Mouse (Mus musculus): ENCODE measurements around the gene Tcf12. TPM values are rescaled to one million over a fixed set of nuclear protein-coding genes. Genes with fewer than 3 reads are reported as not detected.

Tcf12 gene
- polyA plus RNA-seq, 1 experiment from 2014 or later = 230 TPM

GRCm38 (mm10) chr9:71975141-71975540 lies 136.5 kb downstream of the Tcf12 start:
- WGBS = 60% methylated on average over 4 of the region's 4 CpGs
- ATAC-seq (replicated peaks; ENCODE audit: insufficient number of reproducible peaks, low FRiP score, low TSS enrichment, low read depth) = no peak
- no peaks in the 10 kb centered on the region for H3K36me3 ChIP-seq (replicated peaks; ENCODE audit: control insufficient read depth, insufficient read depth, low read depth, low read length)
- H3K27me3 ChIP-seq (ENCODE audit: control insufficient read depth, insufficient read depth, low read length) = no peaks in the 10 kb centered on the region
- H3K9ac ChIP-seq (replicated peaks; ENCODE audit: low read length) = no peak overlapping the region
- no peaks in the 10 kb centered on the region for H3K4me1 ChIP-seq (ENCODE audit: control insufficient read depth, insufficient read depth, low read length)
- H3K9me3 ChIP-seq (replicated peaks; ENCODE audit: control insufficient read depth, low read length) = no peaks in the 10 kb centered on the region
- H3K27ac ChIP-seq (replicated peaks; ENCODE audit: low read depth, low read length) = 0 out of 2 replicates have a peak overlapping the region, but pooled peaks have one; percentile 35
- no peak for DNase-seq (ENCODE audit: low spot score)
- H3K4me3 ChIP-seq (ENCODE audit: low read depth, low read length) = no peak overlapping the region
- H3K4me2 ChIP-seq (ENCODE audit: low read depth, low read length) = no peak overlapping the region

- Histone ChIP-seq H3K36me3 (replicated peaks; ENCODE audit: control insufficient read depth, insufficient read depth, low read depth, low read length) (no peaks in the 10 kb centered on the region), H3K27me3 (ENCODE audit: control insufficient read depth, insufficient read depth, low read length) (no peaks in the 10 kb centered on the region), H3K9ac (replicated peaks; ENCODE audit: low read length) (no peak overlapping the region), H3K4me1 (ENCODE audit: control insufficient read depth, insufficient read depth, low read length) (no peaks in the 10 kb centered on the region), H3K9me3 (replicated peaks; ENCODE audit: control insufficient read depth, low read length) (no peaks in the 10 kb centered on the region), H3K4me2 (ENCODE audit: low read depth, low read length) (no peak overlapping the region), H3K27ac (replicated peaks; ENCODE audit: low read depth, low read length) (no peak overlapping the region; the same call in 1 of the 2 replicates), H3K4me3 (ENCODE audit: low read depth, low read length) (no peak overlapping the region)
- ATAC-seq (replicated peaks; ENCODE audit: insufficient number of reproducible peaks, low FRiP score, low TSS enrichment, low read depth) = no peak
- 22% methylated on average over 2 of the region's 2 CpGs for WGBS
- peak; percentile 48 for DNase-seq (ENCODE audit: low spot score)
These were observed 137.1 kb downstream of the Tcf12 start for GRCm38 (mm10) chr9:71974541-71974959.

GRCm38 (mm10) chr9:71964039-71964438 lies 147.6 kb downstream of the Tcf12 start:
- WGBS = 86% methylated on average over 4 of the region's 4 CpGs
- Histone ChIP-seq H3K4me2 (ENCODE audit: low read depth, low read length) (no peak overlapping the region), H3K9ac (replicated peaks; ENCODE audit: low read length) (no peak overlapping the region), H3K27me3 (ENCODE audit: control insufficient read depth, insufficient read depth, low read length) (no peaks in the 10 kb centered on the region), H3K9me3 (replicated peaks; ENCODE audit: control insufficient read depth, low read length) (no peaks in the 10 kb centered on the region), H3K4me1 (ENCODE audit: control insufficient read depth, insufficient read depth, low read length) (no peaks in the 10 kb centered on the region), H3K4me3 (ENCODE audit: low read depth, low read length) (no peak overlapping the region), H3K36me3 (replicated peaks; ENCODE audit: control insufficient read depth, insufficient read depth, low read depth, low read length) (no peaks in the 10 kb centered on the region), H3K27ac (replicated peaks; ENCODE audit: low read depth, low read length) (no peak overlapping the region)
- no peak for DNase-seq (ENCODE audit: low spot score)
- ATAC-seq (replicated peaks; ENCODE audit: insufficient number of reproducible peaks, low FRiP score, low TSS enrichment, low read depth) = no peak

GRCm38 (mm10) chr9:71960026-71960396 lies 151.7 kb downstream of the Tcf12 start:
- Histone ChIP-seq H3K27me3 (ENCODE audit: control insufficient read depth, insufficient read depth, low read length) (no peaks in the 10 kb centered on the region), H3K4me3 (ENCODE audit: low read depth, low read length) (no peak overlapping the region), H3K9ac (replicated peaks; ENCODE audit: low read length) (no peak overlapping the region), H3K4me2 (ENCODE audit: low read depth, low read length) (no peak overlapping the region), H3K27ac (replicated peaks; ENCODE audit: low read depth, low read length) (no peak overlapping the region), H3K9me3 (replicated peaks; ENCODE audit: control insufficient read depth, low read length) (no peaks in the 10 kb centered on the region), H3K4me1 (ENCODE audit: control insufficient read depth, insufficient read depth, low read length) (no peaks in the 10 kb centered on the region), H3K36me3 (replicated peaks; ENCODE audit: control insufficient read depth, insufficient read depth, low read depth, low read length) (no peaks in the 10 kb centered on the region)
- ATAC-seq (replicated peaks; ENCODE audit: insufficient number of reproducible peaks, low FRiP score, low TSS enrichment, low read depth) (no peak), DNase-seq (ENCODE audit: low spot score) (no peak)

GRCm38 (mm10) chr9:71959259-71960025 lies 152.2 kb downstream of the Tcf12 start:
- Histone ChIP-seq H3K36me3 (replicated peaks; ENCODE audit: control insufficient read depth, insufficient read depth, low read depth, low read length) (no peaks in the 10 kb centered on the region), H3K4me2 (ENCODE audit: low read depth, low read length) (no peak overlapping the region), H3K9me3 (replicated peaks; ENCODE audit: control insufficient read depth, low read length) (no peaks in the 10 kb centered on the region), H3K4me1 (ENCODE audit: control insufficient read depth, insufficient read depth, low read length) (no peaks in the 10 kb centered on the region), H3K4me3 (ENCODE audit: low read depth, low read length) (no peak overlapping the region), H3K9ac (replicated peaks; ENCODE audit: low read length) (no peak overlapping the region), H3K27ac (replicated peaks; ENCODE audit: low read depth, low read length) (no peak overlapping the region), H3K27me3 (ENCODE audit: control insufficient read depth, insufficient read depth, low read length) (no peaks in the 10 kb centered on the region)
- WGBS = 57% methylated on average over 11 of the region's 11 CpGs
- ATAC-seq (replicated peaks; ENCODE audit: insufficient number of reproducible peaks, low FRiP score, low TSS enrichment, low read depth) (no peak), DNase-seq (ENCODE audit: low spot score) (peak; percentile 39)

DNA sequence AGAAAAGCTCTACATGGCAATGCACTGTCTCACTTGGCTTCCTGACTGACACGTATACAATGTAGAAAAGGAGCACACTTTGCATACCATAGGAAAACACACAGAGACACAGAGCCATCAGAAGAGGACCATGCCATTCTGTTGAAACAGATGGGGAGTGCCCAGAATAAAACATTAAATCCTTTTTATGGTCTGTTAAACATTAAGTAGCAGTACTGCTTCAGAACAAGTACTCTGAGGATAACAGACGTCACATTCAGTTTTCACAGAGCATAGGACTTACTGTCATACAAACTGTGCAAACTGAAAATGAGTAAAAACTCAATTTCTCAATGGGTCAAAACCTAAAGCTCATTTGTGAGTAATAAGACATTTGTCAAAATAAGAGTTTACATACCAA lies 158.5 kb downstream of the Tcf12 start:
- no peaks in the 10 kb centered on the region for H3K4me1 ChIP-seq (ENCODE audit: control insufficient read depth, insufficient read depth, low read length)
- no peak overlapping the region for H3K4me3 ChIP-seq (ENCODE audit: low read depth, low read length)
- H3K36me3 ChIP-seq (replicated peaks; ENCODE audit: control insufficient read depth, insufficient read depth, low read depth, low read length) = no peaks in the 10 kb centered on the region
- H3K9ac ChIP-seq (replicated peaks; ENCODE audit: low read length) = no peak overlapping the region
- no peak overlapping the region for H3K27ac ChIP-seq (replicated peaks; ENCODE audit: low read depth, low read length)
- no peak for DNase-seq (ENCODE audit: low spot score)
- ATAC-seq (replicated peaks; ENCODE audit: insufficient number of reproducible peaks, low FRiP score, low TSS enrichment, low read depth) = no peak
- H3K4me2 ChIP-seq (ENCODE audit: low read depth, low read length) = no peak overlapping the region
- no peaks in the 10 kb centered on the region for H3K9me3 ChIP-seq (replicated peaks; ENCODE audit: control insufficient read depth, low read length)
- no peaks in the 10 kb centered on the region for H3K27me3 ChIP-seq (ENCODE audit: control insufficient read depth, insufficient read depth, low read length)
- WGBS = 90% methylated on average over 2 of the region's 2 CpGs

GRCm38 (mm10) chr9:71952621-71953076 lies 159.0 kb downstream of the Tcf12 start:
- H3K9ac ChIP-seq (replicated peaks; ENCODE audit: low read length) = no peak overlapping the region
- WGBS = 89% methylated on average over 1 of the region's 1 CpGs
- H3K9me3 ChIP-seq (replicated peaks; ENCODE audit: control insufficient read depth, low read length) = no peaks in the 10 kb centered on the region
- DNase-seq (ENCODE audit: low spot score) (no peak), ATAC-seq (replicated peaks; ENCODE audit: insufficient number of reproducible peaks, low FRiP score, low TSS enrichment, low read depth) (no peak)
- no peaks in the 10 kb centered on the region for H3K27me3 ChIP-seq (ENCODE audit: control insufficient read depth, insufficient read depth, low read length)
- H3K27ac ChIP-seq (replicated peaks; ENCODE audit: low read depth, low read length) = no peak overlapping the region
- H3K4me2 ChIP-seq (ENCODE audit: low read depth, low read length) = no peak overlapping the region
- H3K4me1 ChIP-seq (ENCODE audit: control insufficient read depth, insufficient read depth, low read length) = no peaks in the 10 kb centered on the region
- H3K4me3 ChIP-seq (ENCODE audit: low read depth, low read length) = no peak overlapping the region
- no peaks in the 10 kb centered on the region for H3K36me3 ChIP-seq (replicated peaks; ENCODE audit: control insufficient read depth, insufficient read depth, low read depth, low read length)

GRCm38 (mm10) chr9:71951926-71952325 lies 159.7 kb downstream of the Tcf12 start:
- no peak for DNase-seq (ENCODE audit: low spot score)
- H3K4me3 ChIP-seq (ENCODE audit: low read depth, low read length) = no peak overlapping the region
- 84% methylated on average over 2 of the region's 2 CpGs for WGBS

More at GRCm38 (mm10) chr9:71951926-71952325, 159.7 kb downstream of the Tcf12 start:
- no peak overlapping the region for H3K9ac ChIP-seq (replicated peaks; ENCODE audit: low read length)
- no peak for ATAC-seq (replicated peaks; ENCODE audit: insufficient number of reproducible peaks, low FRiP score, low TSS enrichment, low read depth)
- H3K4me1 ChIP-seq (ENCODE audit: control insufficient read depth, insufficient read depth, low read length) = no peaks in the 10 kb centered on the region
- no peaks in the 10 kb centered on the region for H3K36me3 ChIP-seq (replicated peaks; ENCODE audit: control insufficient read depth, insufficient read depth, low read depth, low read length)
- no peak overlapping the region for H3K4me2 ChIP-seq (ENCODE audit: low read depth, low read length)
- no peaks in the 10 kb centered on the region for H3K9me3 ChIP-seq (replicated peaks; ENCODE audit: control insufficient read depth, low read length)
- H3K27me3 ChIP-seq (ENCODE audit: control insufficient read depth, insufficient read depth, low read length) = no peaks in the 10 kb centered on the region
- no peak overlapping the region for H3K27ac ChIP-seq (replicated peaks; ENCODE audit: low read depth, low read length)
